Mouse (Mus musculus) lung, embryonic 15.5 days (tissue): Measurements from ENCODE around the gene Cnksr3. TPM values are rescaled to one million over a fixed set of nuclear protein-coding genes. Genes with fewer than 3 reads are reported as not detected.

ENCODE experiments used
- ATAC-seq: fragments of 200-750 bp; cut with Nextera tagmentation; 2 replicates; pipeline ENCODE4 v1.8.0; 2017; ENCODE audit warnings: moderate number of reproducible peaks, borderline replicate concordance; ENCODE audit not compliant: low FRiP score, low TSS enrichment; ENCODE audit errors: extremely low read depth
- H3K27ac ChIP-seq: fragments of 300-500 bp; sonication (generic); 2 replicates; pipeline ENCODE4 v1.5.1; 2015; ENCODE audit warnings: moderate library complexity, mild to moderate bottlenecking, inconsistent platforms
- H3K27me3 ChIP-seq: fragments of 300-500 bp; sonication (generic); 2 replicates; pipeline ENCODE4 v1.6.1; 2015; ENCODE audit warnings: inconsistent platforms
- H3K36me3 ChIP-seq: fragments of 300-500 bp; sonication (generic); 2 replicates; pipeline ENCODE4 v1.6.1; 2015; ENCODE audit warnings: inconsistent platforms
- H3K4me1 ChIP-seq: fragments of 300-500 bp; sonication (generic); 2 replicates; pipeline ENCODE4 v1.6.1; 2015; ENCODE audit warnings: inconsistent platforms
- H3K4me2 ChIP-seq: fragments of 300-500 bp; sonication (generic); 2 replicates; pipeline ENCODE4 v1.6.1; 2015; ENCODE audit warnings: inconsistent platforms, mild to moderate bottlenecking, moderate library complexity
- H3K4me3 ChIP-seq: fragments of 300-500 bp; sonication (generic); 2 replicates; pipeline ENCODE4 v1.5.1; 2015; ENCODE audit warnings: mild to moderate bottlenecking, inconsistent platforms
- H3K9ac ChIP-seq: fragments of 300-500 bp; sonication (generic); 2 replicates; pipeline ENCODE4 v1.6.1; 2015; ENCODE audit warnings: inconsistent platforms
- H3K9me3 ChIP-seq: fragments of 300-500 bp; sonication (generic); 2 replicates; pipeline ENCODE4 v1.6.1; 2016; ENCODE audit warnings: inconsistent platforms
- WGBS: fragments of 180-500 bp; shearing (Covaris S2); methylation state at CpG from one replicate; pipeline ENCODE4 v1.1.7; 2015; 5-methylcytosine and 5-hydroxymethylcytosine counted together
- polyA plus RNA-seq: library from polyadenylated mRNA; unstranded; fragments of >200 nt; fragmentation: Nextera tagmentation; extraction: Ambion mirVana; gene quantifications from 2 replicates; pipeline ENCODE4 v1.2.1, GENCODE M21; 2015

The Cnksr3 gene
- polyA plus RNA-seq, 1 experiment from 2014 or later: 9.8 TPM

- Histone ChIP-seq H3K9ac (no peak overlapping the region), H3K9me3 (no peaks in the 10 kb centered on the region), H3K27me3 (no peaks in the 10 kb centered on the region; the same call in 1 of the 2 replicates), H3K27ac (no peak overlapping the region), H3K4me3 (no peak overlapping the region), H3K36me3 (no peaks in the 10 kb centered on the region), H3K4me1 (no peaks in the 10 kb centered on the region), H3K4me2 (no peak overlapping the region)
- 46% methylated on average over 8 of the region's 8 CpGs for WGBS
- no peak for ATAC-seq
These were observed 141.8 kb downstream of the Cnksr3 start for GRCm38 (mm10) chr10:7070100-7070835.

DNA sequence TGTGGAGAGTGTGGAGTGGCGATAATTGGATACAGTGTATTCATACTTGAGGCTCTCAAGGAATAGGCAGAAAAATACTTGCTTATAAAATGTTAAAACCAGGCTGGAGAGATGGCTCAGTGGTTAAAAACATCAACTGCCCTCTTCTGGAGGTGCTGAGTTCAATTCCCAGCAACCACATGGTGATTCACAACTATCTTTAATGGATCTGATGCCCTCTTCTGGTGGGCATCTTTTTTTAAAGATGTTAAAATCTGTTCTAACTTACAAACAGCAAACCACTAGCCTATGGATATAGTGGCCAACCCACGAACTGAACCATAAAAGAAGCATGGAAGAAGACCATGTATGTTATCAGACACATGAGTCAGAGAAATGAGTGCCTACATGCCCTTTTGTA lies 142.9 kb downstream of the Cnksr3 start:
- Histone ChIP-seq H3K9me3 (no peaks in the 10 kb centered on the region), H3K36me3 (no peaks in the 10 kb centered on the region), H3K4me3 (no peak overlapping the region), H3K27me3 (no peaks in the 10 kb centered on the region; the same call in 1 of the 2 replicates), H3K4me2 (no peak overlapping the region), H3K9ac (no peak overlapping the region), H3K27ac (no peak overlapping the region), H3K4me1 (no peaks in the 10 kb centered on the region)
- 85% methylated on average over 2 of the region's 2 CpGs for WGBS
- no peak for ATAC-seq

Other genes with a start within 250 kb of the Cnksr3 start
- 0.13 and 0.30 TPM in 2 replicates for gene Ipcef1, start 159.8 kb downstream of the Cnksr3 start, polyA plus RNA-seq